Mouse (Mus musculus): ENCODE measurements at regions not wholly inside any gene's neighbourhood (a gene's known extent, or its start where the extent isn't known, plus 50 kb on each side); places are given as distances from the start of the nearest gene placed in this dataset.

DNA sequence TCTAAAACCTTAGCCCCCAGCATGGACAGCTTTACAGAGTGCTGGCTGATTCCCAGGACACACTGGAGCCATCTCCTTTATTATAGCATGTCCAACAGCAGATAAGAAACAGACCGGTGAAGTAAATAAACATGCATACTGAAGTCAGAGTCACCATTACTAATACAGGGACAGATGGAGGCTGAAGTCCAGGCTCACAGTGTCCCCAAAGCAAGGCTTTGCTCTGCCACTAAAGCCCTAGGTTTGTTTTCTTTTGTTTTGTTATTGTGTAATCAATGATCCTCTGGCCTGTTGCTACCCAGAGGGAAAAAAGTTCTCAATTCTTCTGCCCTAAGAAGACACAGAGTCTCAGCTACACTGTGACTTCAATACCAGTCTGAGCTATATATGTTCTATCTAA lies 56.2 kb upstream of the Nt5e start:
- TF ChIP-seq GATA1 (IDR thresholded peaks at IDR 0.05; ENCODE audit: borderline replicate concordance, low read length) (no peak), CTCF (IDR thresholded peaks at IDR 0.05; ENCODE audit: low read depth, low read length) (no peak), GATA2 (IDR thresholded peaks at IDR 0.05; ENCODE audit: borderline replicate concordance, low read depth, low read length) (no peak), POLR2AphosphoS5 (IDR thresholded peaks at IDR 0.05; ENCODE audit: insufficient replicate concordance, low read depth, low read length) (no peak), TAL1 (conservative IDR thresholded peaks at IDR 0.05; ENCODE audit: low read depth, low read length) (no peak)
- H3K27me3 ChIP-seq (ENCODE audit: insufficient read depth, low read length) = no peaks in the 10 kb centered on the region
- H3K36me3 ChIP-seq (replicated peaks) = no peaks in the 10 kb centered on the region
- no peak overlapping the region for H3K4me3 ChIP-seq (ENCODE audit: low read depth, low read length)
- no peaks in the 10 kb centered on the region for H3K4me1 ChIP-seq (ENCODE audit: insufficient read depth, low read depth, low read length)
- no peak for DNase-seq (ENCODE audit: low spot score)
- ATAC-seq (ENCODE audit: extremely low read depth, insufficient number of reproducible peaks, low FRiP score, poor library complexity, severe bottlenecking) = no peak
- no peaks in the 10 kb centered on the region for H3K9me3 ChIP-seq (replicated peaks)

- Histone ChIP-seq H3K36me3 (replicated peaks) (no peaks in the 10 kb centered on the region), H3K9me3 (replicated peaks) (no peaks in the 10 kb centered on the region), H3K4me1 (ENCODE audit: insufficient read depth, low read depth, low read length) (no peaks in the 10 kb centered on the region), H3K27me3 (ENCODE audit: insufficient read depth, low read length) (no peaks in the 10 kb centered on the region; the same call in 1 of the 2 replicates), H3K4me3 (ENCODE audit: low read depth, low read length) (no peak overlapping the region)
- DNase-seq (ENCODE audit: low spot score) (no peak), ATAC-seq (ENCODE audit: extremely low read depth, insufficient number of reproducible peaks, low FRiP score, poor library complexity, severe bottlenecking) (no peak)
- TF ChIP-seq GATA2 (IDR thresholded peaks at IDR 0.05; ENCODE audit: borderline replicate concordance, low read depth, low read length) = no peak
- TF ChIP-seq TAL1 (conservative IDR thresholded peaks at IDR 0.05; ENCODE audit: low read depth, low read length) = no peak
- no peak for TF ChIP-seq GATA1 (IDR thresholded peaks at IDR 0.05; ENCODE audit: borderline replicate concordance, low read length)
- no peak for TF ChIP-seq POLR2AphosphoS5 (IDR thresholded peaks at IDR 0.05; ENCODE audit: insufficient replicate concordance, low read depth, low read length)
- TF ChIP-seq CTCF (IDR thresholded peaks at IDR 0.05; ENCODE audit: low read depth, low read length) = no peak
Measured at GRCm38 (mm10) chr9:88273304-88273703, 53.7 kb upstream of the Nt5e start.

DNA sequence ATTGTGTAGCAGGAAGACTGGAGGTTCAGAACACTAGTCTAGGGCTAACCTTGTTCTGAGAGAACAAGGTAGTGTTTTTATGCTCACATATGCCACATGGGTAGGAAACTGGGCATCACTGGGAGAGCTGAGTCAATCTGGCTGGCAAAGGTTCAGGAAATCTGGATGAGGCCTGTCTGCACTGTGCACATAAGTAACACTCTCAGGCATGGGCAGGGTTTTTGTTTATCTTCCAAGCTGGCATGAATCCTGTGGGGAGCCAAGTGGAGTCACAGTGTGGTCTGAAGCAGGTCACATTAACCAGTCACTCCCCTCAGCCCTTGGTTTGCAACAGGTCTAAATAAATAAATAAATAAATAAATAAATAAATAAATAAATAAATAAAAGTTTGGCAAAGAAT lies 53.0 kb upstream of the Nt5e start:
- DNase-seq (ENCODE audit: low spot score) (no peak), ATAC-seq (ENCODE audit: extremely low read depth, insufficient number of reproducible peaks, low FRiP score, poor library complexity, severe bottlenecking) (no peak)
- Histone ChIP-seq H3K4me3 (ENCODE audit: low read depth, low read length) (no peak overlapping the region), H3K27me3 (ENCODE audit: insufficient read depth, low read length) (no peaks in the 10 kb centered on the region; the same call in 1 of the 2 replicates), H3K4me1 (ENCODE audit: insufficient read depth, low read depth, low read length) (no peaks in the 10 kb centered on the region), H3K36me3 (replicated peaks) (no peaks in the 10 kb centered on the region), H3K9me3 (replicated peaks) (no peaks in the 10 kb centered on the region)
- TF ChIP-seq CTCF (IDR thresholded peaks at IDR 0.05; ENCODE audit: low read depth, low read length) (no peak), GATA1 (IDR thresholded peaks at IDR 0.05; ENCODE audit: borderline replicate concordance, low read length) (no peak), TAL1 (conservative IDR thresholded peaks at IDR 0.05; ENCODE audit: low read depth, low read length) (no peak), POLR2AphosphoS5 (IDR thresholded peaks at IDR 0.05; ENCODE audit: insufficient replicate concordance, low read depth, low read length) (no peak), GATA2 (IDR thresholded peaks at IDR 0.05; ENCODE audit: borderline replicate concordance, low read depth, low read length) (no peak)

GRCm38 (mm10) chr9:88274681-88275336 lies 52.2 kb upstream of the Nt5e start:
- H3K4me3 ChIP-seq (ENCODE audit: low read depth, low read length) = no peak overlapping the region
- DNase-seq (ENCODE audit: low spot score) (no peak), ATAC-seq (ENCODE audit: extremely low read depth, insufficient number of reproducible peaks, low FRiP score, poor library complexity, severe bottlenecking) (no peak)
- H3K27me3 ChIP-seq (ENCODE audit: insufficient read depth, low read length) = no peaks in the 10 kb centered on the region; the same call in 1 of the 2 replicates
- H3K4me1 ChIP-seq (ENCODE audit: insufficient read depth, low read depth, low read length) = no peaks in the 10 kb centered on the region
- H3K36me3 ChIP-seq (replicated peaks) = no peaks in the 10 kb centered on the region
- TF ChIP-seq GATA1 (IDR thresholded peaks at IDR 0.05; ENCODE audit: borderline replicate concordance, low read length) = no peak
- no peak for TF ChIP-seq TAL1 (conservative IDR thresholded peaks at IDR 0.05; ENCODE audit: low read depth, low read length)
- TF ChIP-seq POLR2AphosphoS5 (IDR thresholded peaks at IDR 0.05; ENCODE audit: insufficient replicate concordance, low read depth, low read length) = no peak
- no peak for TF ChIP-seq CTCF (IDR thresholded peaks at IDR 0.05; ENCODE audit: low read depth, low read length)
- TF ChIP-seq GATA2 (IDR thresholded peaks at IDR 0.05; ENCODE audit: borderline replicate concordance, low read depth, low read length) = no peak
- no peaks in the 10 kb centered on the region for H3K9me3 ChIP-seq (replicated peaks)

GRCm38 (mm10) chr9:88276023-88276568 lies 50.9 kb upstream of the Nt5e start:
- no peak overlapping the region for H3K4me3 ChIP-seq (ENCODE audit: low read depth, low read length)
- no peaks in the 10 kb centered on the region for H3K9me3 ChIP-seq (replicated peaks)
- no peak for DNase-seq (ENCODE audit: low spot score)
- TF ChIP-seq CTCF (IDR thresholded peaks at IDR 0.05; ENCODE audit: low read depth, low read length) (no peak), GATA1 (IDR thresholded peaks at IDR 0.05; ENCODE audit: borderline replicate concordance, low read length) (no peak), TAL1 (conservative IDR thresholded peaks at IDR 0.05; ENCODE audit: low read depth, low read length) (no peak), GATA2 (IDR thresholded peaks at IDR 0.05; ENCODE audit: borderline replicate concordance, low read depth, low read length) (no peak), POLR2AphosphoS5 (IDR thresholded peaks at IDR 0.05; ENCODE audit: insufficient replicate concordance, low read depth, low read length) (no peak)
- H3K4me1 ChIP-seq (ENCODE audit: insufficient read depth, low read depth, low read length) = no peaks in the 10 kb centered on the region
- H3K36me3 ChIP-seq (replicated peaks) = no peaks in the 10 kb centered on the region
- ATAC-seq (ENCODE audit: extremely low read depth, insufficient number of reproducible peaks, low FRiP score, poor library complexity, severe bottlenecking) = no peak
- no peaks in the 10 kb centered on the region; the same call in 1 of the 2 replicates for H3K27me3 ChIP-seq (ENCODE audit: insufficient read depth, low read length)

- no peak for TF ChIP-seq GATA1 (IDR thresholded peaks at IDR 0.05; ENCODE audit: borderline replicate concordance, low read length)
- no peak for TF ChIP-seq POLR2AphosphoS5 (IDR thresholded peaks at IDR 0.05; ENCODE audit: insufficient replicate concordance, low read depth, low read length)
- TF ChIP-seq CTCF (IDR thresholded peaks at IDR 0.05; ENCODE audit: low read depth, low read length) = no peak
- TF ChIP-seq TAL1 (conservative IDR thresholded peaks at IDR 0.05; ENCODE audit: low read depth, low read length) = no peak
- no peak for TF ChIP-seq GATA2 (IDR thresholded peaks at IDR 0.05; ENCODE audit: borderline replicate concordance, low read depth, low read length)
- no peaks in the 10 kb centered on the region for H3K4me1 ChIP-seq (ENCODE audit: insufficient read depth, low read depth, low read length)
- DNase-seq (ENCODE audit: low spot score) (no peak), ATAC-seq (ENCODE audit: extremely low read depth, insufficient number of reproducible peaks, low FRiP score, poor library complexity, severe bottlenecking) (no peak)
- H3K4me3 ChIP-seq (ENCODE audit: low read depth, low read length) = no peak overlapping the region
- no peaks in the 10 kb centered on the region for H3K36me3 ChIP-seq (replicated peaks)
- H3K9me3 ChIP-seq (replicated peaks) = no peaks in the 10 kb centered on the region
- no peaks in the 10 kb centered on the region; the same call in 1 of the 2 replicates for H3K27me3 ChIP-seq (ENCODE audit: insufficient read depth, low read length)
Measured at GRCm38 (mm10) chr9:88277031-88277430, 50.0 kb upstream of the Nt5e start.
